Mouse (Mus musculus): ENCODE measurements at regions not wholly inside any gene's neighbourhood (a gene's known extent, or its start where the extent isn't known, plus 50 kb on each side); places are given as distances from the start of the nearest gene placed in this dataset.

DNA sequence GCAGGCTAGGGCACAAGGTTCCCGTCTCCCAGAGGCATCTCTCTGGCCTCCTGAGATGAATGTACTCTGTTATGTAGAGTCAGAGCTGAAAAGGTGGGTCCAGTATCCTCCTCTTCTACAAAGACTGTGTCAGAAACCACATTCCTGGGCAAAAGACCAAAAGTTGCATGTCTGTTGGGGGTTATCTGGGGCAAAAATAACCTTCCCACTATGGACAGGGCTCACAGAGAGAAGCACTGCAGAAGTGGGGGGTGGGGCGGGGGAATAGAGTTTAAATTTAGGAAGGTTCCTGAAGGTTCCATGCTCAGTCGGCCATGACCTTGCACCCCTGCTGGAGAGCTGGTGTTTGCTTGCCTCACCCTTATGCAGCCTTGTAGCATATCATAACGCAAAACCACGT lies 165.9 kb downstream of the B3gnt2 start:
- no peak for ATAC-seq (replicated peaks; ENCODE audit: low FRiP score, low TSS enrichment, low read depth)
- 78% methylated on average over 5 of the region's 5 CpGs for WGBS
- DNase-seq (ENCODE audit: low spot score) = no peak
- no peaks in the 10 kb centered on the region for H3K36me3 ChIP-seq (ENCODE audit: control insufficient read depth, insufficient read depth, low read length)
- H3K27me3 ChIP-seq (replicated peaks; ENCODE audit: control insufficient read depth, insufficient read depth, low read length) = no peaks in the 10 kb centered on the region
- H3K9ac ChIP-seq (ENCODE audit: low read length) = no peak overlapping the region
- no peaks in the 10 kb centered on the region for H3K9me3 ChIP-seq (ENCODE audit: control insufficient read depth, low read length)
- H3K4me3 ChIP-seq (ENCODE audit: low read depth, low read length) = no peak overlapping the region
- 0 out of 2 replicates have a peak, but pooled peaks cover 6% of the 10 kb centered on the region for H3K4me1 ChIP-seq (replicated peaks; ENCODE audit: control insufficient read depth, insufficient read depth, low read length)
- H3K27ac ChIP-seq (ENCODE audit: low read depth) = no peak overlapping the region
- no peak overlapping the region for H3K4me2 ChIP-seq (ENCODE audit: low read length)

DNA sequence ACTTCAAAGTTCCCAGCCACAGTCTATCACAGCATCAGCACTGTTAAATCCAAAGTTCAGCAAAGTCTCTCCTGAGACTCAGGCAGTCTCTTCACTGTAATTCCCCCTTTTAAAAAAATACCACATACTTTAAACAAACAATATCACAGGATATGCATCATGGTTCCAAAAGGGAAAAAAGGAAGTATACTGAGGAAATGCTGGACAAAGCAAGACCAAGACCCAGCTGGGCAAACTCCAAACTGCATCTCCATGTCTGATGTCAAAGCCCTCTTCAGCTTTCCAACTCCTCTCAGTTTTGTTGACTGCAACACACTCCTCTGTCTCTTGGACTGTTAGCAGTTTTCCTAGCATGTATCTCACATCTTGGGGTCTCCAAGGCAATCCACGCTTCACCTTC lies 165.5 kb downstream of the B3gnt2 start:
- Histone ChIP-seq H3K9me3 (ENCODE audit: control insufficient read depth, low read length) (no peaks in the 10 kb centered on the region), H3K27ac (ENCODE audit: low read depth) (no peak overlapping the region), H3K27me3 (replicated peaks; ENCODE audit: control insufficient read depth, insufficient read depth, low read length) (no peaks in the 10 kb centered on the region), H3K4me2 (ENCODE audit: low read length) (no peak overlapping the region), H3K4me1 (replicated peaks; ENCODE audit: control insufficient read depth, insufficient read depth, low read length) (0 out of 2 replicates have a peak, but pooled peaks cover 6% of the 10 kb centered on the region), H3K4me3 (ENCODE audit: low read depth, low read length) (no peak overlapping the region), H3K36me3 (ENCODE audit: control insufficient read depth, insufficient read depth, low read length) (no peaks in the 10 kb centered on the region), H3K9ac (ENCODE audit: low read length) (no peak overlapping the region)
- DNase-seq (ENCODE audit: low spot score) (no peak), ATAC-seq (replicated peaks; ENCODE audit: low FRiP score, low TSS enrichment, low read depth) (no peak)
- 92% methylated on average over 1 of the region's 1 CpGs for WGBS

DNA sequence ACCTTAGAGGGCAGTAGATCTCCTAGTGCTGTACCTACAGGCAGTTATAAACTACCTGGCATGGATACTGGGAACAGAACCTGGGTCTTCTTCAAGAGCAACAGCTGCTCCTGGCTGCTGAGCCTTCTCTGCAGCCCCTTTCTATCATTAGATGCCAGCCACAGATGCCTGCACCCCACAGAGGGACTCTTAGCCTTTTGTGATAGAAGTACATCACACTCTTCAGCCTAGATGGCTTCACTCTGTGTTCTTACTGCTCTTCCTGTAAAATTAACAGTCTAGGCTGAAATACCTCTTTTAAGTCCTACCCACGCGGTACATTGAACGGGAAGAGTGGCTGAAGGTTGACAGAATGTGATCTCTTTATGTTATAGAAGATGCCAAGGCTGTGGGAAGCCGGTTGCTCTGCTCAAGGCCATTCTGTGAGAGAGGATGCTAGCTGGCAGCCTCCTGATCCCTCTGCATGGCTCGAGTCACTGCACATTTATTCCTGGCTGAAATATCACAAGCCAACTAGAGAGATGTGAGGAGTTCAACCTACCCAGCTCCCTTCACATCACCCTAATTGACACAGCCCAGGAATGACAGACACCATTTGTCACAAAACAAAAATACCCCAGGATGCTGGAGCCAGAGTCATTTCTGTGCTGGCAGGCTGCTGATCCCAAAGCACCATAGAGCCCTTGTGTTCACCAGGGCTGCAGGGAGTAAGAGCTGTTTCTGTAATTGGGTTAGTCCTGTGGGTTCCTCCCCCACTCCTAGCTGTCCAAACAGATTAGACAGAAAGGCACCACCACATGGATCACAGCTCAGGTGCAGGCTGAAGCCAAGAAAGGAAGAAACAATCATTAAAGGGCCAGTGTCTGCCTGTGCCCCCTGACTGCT lies 162.5 kb downstream of the B3gnt2 start:
- no peaks in the 10 kb centered on the region for H3K27me3 ChIP-seq (replicated peaks; ENCODE audit: control insufficient read depth, insufficient read depth, low read length)
- H3K27ac ChIP-seq (ENCODE audit: low read depth) = no peak overlapping the region
- 64% methylated on average over 5 of the region's 5 CpGs for WGBS
- no peak for DNase-seq (ENCODE audit: low spot score)
- ATAC-seq (replicated peaks; ENCODE audit: low FRiP score, low TSS enrichment, low read depth) = 0 out of 2 replicates have a peak, but pooled peaks have one; percentile 43
- no peaks in the 10 kb centered on the region for H3K36me3 ChIP-seq (ENCODE audit: control insufficient read depth, insufficient read depth, low read length)
- no peak overlapping the region for H3K9ac ChIP-seq (ENCODE audit: low read length)
- 0 out of 2 replicates have a peak, but pooled peaks cover 6% of the 10 kb centered on the region for H3K4me1 ChIP-seq (replicated peaks; ENCODE audit: control insufficient read depth, insufficient read depth, low read length)
- no peak overlapping the region for H3K4me3 ChIP-seq (ENCODE audit: low read depth, low read length)
- H3K9me3 ChIP-seq (ENCODE audit: control insufficient read depth, low read length) = no peaks in the 10 kb centered on the region
- no peak overlapping the region for H3K4me2 ChIP-seq (ENCODE audit: low read length)

DNA sequence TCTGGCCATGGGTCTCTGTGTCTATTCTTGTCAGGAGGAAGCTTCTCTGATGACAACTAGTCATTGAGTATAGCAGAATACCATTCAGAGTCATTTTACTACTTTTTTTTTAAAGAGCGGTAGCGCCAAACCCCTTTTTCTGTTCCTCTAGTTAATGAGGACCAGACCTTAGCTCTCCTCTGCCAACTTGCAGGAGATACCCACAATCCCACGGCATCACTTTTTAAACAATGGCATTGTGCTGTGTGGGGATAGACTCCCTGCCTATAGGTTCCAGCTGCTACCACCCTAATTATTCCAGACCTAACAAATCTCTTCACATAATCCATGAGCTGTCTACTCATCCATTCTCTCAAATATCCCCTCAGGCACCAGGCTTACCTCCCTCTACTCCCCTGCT lies 154.7 kb downstream of the B3gnt2 start:
- H3K4me2 ChIP-seq (ENCODE audit: low read length) = no peak overlapping the region
- DNase-seq (ENCODE audit: low spot score) (no peak), ATAC-seq (replicated peaks; ENCODE audit: low FRiP score, low TSS enrichment, low read depth) (no peak)
- H3K27me3 ChIP-seq (replicated peaks; ENCODE audit: control insufficient read depth, insufficient read depth, low read length) = no peaks in the 10 kb centered on the region
- no peak overlapping the region for H3K27ac ChIP-seq (ENCODE audit: low read depth)
- no peaks in the 10 kb centered on the region for H3K9me3 ChIP-seq (ENCODE audit: control insufficient read depth, low read length)
- no peaks in the 10 kb centered on the region for H3K4me1 ChIP-seq (replicated peaks; ENCODE audit: control insufficient read depth, insufficient read depth, low read length)
- no peaks in the 10 kb centered on the region for H3K36me3 ChIP-seq (ENCODE audit: control insufficient read depth, insufficient read depth, low read length)
- H3K9ac ChIP-seq (ENCODE audit: low read length) = no peak overlapping the region
- H3K4me3 ChIP-seq (ENCODE audit: low read depth, low read length) = no peak overlapping the region
- 92% methylated on average over 3 of the region's 3 CpGs for WGBS
